Mouse (Mus musculus) layer of hippocampus, adult 9-10 months (tissue): ENCODE measurements at regions not wholly inside any gene's neighbourhood (a gene's known extent, or its start where the extent isn't known, plus 50 kb on each side); places are given as distances from the start of the nearest gene placed in this dataset.

Experiments
- DNase-seq: peaks from one replicate; pipeline ENCODE4 v3.0.0; 2022; ENCODE audit warnings: low spot score

DNA sequence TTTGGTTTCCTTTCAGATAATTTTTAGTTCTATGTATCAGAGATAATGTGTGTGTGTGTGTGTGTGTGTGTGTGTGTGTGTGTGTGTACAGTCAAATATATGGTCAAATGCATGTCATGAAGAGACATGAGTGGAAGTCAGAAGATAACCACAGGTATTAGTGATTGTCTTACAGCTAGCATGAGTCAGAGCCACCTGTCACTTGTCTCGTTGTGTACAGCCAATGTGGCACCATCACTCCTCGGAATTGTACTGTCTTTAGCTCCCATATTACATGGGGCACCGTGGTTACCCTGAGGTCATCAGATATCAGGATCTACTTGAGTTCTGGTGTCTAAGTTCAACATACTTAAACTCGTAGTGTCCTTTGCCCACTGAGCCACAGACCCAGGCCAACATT lies 816.0 kb upstream of the Ctnnd2 start:
- DNase-seq, result no peak

DNA sequence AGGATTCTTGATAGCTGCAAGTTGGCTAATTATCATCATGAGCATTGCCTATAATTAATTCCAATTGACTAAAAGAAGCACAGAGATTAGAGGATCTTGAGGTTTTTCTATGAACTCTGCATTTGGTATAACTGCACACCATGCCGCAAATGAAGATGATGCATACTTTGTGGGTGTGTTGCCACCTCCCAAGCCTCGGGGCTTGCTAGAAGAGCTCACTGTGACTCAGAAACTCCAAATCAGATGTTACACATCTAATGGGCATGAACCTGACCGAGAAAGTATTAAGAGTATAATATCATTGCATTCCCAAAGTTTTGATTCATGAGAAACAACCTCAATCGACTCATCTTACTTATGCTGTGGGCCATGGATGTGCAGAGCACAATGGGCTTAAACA lies 772.5 kb upstream of the Ctnnd2 start:
- DNase-seq, result no peak

DNA sequence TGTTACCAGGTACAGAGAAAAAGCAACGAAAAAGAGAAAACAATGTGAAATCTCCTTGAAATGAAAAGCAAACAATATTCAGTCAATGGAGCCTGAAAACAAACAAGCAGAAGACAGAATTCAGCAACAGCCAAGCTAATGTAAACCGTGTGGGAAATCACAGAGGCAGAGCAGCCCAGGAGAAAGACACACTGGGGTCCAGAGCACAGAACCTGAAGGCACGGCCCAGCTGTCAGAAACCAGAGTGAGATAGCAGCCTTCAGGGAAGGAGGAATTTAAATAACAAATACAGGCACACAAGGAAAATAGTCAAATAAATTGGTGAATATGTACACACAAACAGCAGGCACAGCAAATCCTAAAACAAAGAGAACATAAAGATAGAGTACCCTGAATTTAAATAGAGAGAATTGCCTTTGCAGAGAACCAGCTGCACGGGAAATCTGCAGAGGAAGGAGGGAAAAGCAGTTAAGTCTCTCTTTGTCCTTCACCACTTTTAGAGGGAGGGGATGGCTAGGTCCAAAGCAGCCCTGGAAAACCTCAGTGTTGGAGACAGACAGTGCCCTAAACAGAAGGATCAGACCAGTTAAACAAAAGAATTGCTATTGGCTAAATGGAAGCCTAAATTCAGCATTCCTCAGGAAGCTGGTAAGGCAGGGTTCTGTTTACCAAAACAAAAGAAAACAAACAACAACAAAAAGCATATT lies 739.2 kb upstream of the Ctnnd2 start:
- DNase-seq, result no peak

DNA sequence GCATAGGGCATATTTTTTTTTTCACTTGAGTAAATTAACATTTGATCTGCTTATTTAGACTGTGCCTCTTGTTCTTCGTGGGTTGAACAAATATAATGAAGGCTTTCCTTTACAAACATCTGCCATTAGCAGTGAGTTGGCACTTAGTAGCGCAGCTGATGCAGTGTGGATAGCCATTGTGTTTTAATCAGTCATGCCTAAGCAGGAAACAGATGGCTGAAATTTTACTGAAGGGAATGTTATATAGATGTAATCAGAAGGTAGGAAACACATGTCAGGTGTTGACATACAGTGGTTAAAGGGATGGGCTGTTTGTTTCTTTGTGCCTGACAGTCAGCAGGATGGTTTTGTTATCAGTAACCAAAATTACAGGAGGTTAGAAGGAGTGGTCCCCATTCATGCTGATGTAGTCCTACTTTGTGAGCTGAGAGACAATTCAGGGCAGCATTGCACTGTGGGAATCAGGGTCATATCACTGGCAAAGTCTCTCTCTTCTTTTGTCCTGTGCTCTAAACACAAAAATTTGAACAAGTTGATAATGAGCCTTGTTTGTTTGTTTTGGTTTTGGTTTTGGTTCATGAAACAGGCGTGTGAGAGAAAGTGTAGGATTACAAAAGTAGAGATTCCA lies 734.6 kb upstream of the Ctnnd2 start:
- DNase-seq, result no peak

DNA sequence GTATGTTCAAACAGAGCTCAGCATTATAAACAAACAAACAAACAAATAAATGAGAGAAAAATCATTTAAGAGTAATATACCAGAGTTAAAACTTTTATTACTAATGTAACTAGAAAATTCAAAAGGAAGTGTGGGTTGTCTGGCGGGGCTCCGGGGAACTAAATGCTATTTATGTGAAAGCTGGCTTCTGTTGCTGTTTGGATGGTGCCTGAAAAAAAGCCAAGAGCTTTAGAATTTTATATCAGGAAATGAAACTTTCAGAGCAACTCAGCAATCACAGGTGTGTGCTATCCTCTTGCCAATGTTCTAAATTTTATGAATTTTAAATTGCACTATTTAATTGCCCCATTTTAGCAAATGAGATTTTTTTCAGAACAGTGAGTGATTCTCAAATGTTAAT lies 724.5 kb upstream of the Ctnnd2 start:
- peak; percentile 18 for DNase-seq

DNA sequence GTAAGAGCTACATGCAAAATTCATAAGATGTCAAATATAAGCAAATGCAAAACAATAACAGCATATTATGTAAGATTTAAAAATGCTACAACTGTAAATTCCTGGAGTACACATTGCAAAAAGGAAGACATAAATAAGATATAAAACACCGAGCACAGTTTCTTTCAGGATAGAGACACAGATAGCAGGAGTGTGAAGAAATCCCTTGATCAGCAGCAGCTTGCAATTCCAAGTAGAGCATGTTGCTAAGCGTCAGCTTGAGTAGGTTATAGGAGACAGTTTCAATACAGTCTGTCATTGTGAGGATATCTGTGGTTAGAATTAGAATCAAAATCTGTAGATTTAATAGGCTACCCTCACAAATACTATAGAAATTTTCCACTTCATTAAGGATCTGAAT lies 687.3 kb upstream of the Ctnnd2 start:
- no peak for DNase-seq

DNA sequence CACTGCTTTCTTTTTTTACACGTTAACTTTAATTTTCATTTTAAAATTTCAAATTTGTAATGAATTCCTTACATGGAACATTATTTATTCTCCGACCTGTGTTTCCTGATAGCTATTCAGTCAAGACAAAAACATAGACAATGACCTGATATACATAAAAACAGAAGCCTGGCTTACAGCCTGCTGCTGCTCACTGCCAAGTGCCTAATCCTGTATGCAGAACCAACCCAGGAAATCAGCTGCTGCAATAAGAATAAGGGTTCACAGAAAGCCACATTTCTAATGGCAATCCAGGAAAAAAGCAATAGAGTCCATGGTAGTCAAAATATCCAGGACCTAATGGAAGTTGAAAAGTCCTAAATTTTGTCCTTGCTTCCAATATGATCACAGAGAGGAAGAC lies 642.4 kb upstream of the Ctnnd2 start:
- no peak for DNase-seq

DNA sequence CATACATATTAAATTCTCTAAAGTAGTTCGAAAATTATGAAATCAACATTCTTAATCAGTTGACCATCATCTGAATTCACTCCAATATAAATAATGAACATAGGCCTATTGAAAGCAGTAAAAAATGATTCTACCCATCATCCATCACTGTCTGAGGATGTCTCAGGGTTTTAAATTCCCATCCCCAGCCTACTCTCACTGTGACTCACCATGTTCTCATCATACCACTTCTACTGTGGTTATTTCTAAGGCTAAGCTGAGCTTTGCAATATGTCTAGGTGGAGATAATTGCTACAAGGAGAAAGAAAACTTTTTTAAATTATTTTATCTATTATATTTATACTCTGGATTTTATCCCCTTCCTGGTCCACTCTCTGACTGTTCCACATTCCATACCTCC lies 604.0 kb upstream of the Ctnnd2 start:
- DNase-seq, result no peak
